Mouse (Mus musculus) cortical plate, adult 2 months (tissue): ENCODE measurements around the gene Sphk1.

Experiments
- CTCF ChIP-seq: fragments of 200-500 bp; IDR thresholded peaks from 2 replicates; pipeline ENCODE4 v1.5.1; 2011; ENCODE audit warnings: mild to moderate bottlenecking, control low read depth, low read length; ENCODE audit not compliant: insufficient read depth; ENCODE audit errors: extremely low read depth
- POLR2A ChIP-seq: fragments of 200-500 bp; IDR thresholded peaks from 2 replicates; pipeline ENCODE4 v1.6.1; 2011; ENCODE audit warnings: mild to moderate bottlenecking, low read length, control low read depth; ENCODE audit not compliant: insufficient read depth; ENCODE audit errors: extremely low read depth

DNA sequence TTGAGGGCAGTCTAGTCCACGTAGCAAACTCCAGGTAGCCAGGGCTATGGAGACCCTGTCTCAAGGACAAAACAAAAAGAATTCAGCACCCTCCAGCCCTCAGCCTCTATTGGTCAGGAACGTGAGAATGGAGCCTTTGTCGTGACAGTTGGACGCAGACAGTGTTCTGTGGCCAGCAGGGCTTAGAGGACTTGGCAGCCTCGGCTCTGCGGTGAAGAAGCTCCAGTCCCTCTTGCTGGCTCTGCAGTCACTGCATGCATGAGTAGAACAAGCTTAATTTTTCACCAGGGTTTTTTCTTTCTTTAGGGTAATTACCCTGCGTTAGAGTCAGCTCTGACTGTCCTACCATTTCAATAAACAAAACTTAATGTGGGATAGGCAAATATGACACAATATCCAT lies 48.9 kb upstream of the Sphk1 start:
- TF ChIP-seq CTCF (no peak), POLR2A (no peak)
